Mouse (Mus musculus): ENCODE results near the gene Gm960.

- TF ChIP-seq CTCF (IDR thresholded peaks at IDR 0.05; ENCODE audit: low read depth) (no peak), EP300 (IDR thresholded peaks at IDR 0.05; ENCODE audit: low read depth) (no peak)
Measured at GRCm38 (mm10) chr19:4701221-4701620, 2.8 kb upstream of the Gm960 start.
